Mouse (Mus musculus) adrenal gland, postnatal 14 days (tissue): ENCODE measurements around the gene Hspa8. TPM values are rescaled to one million over a fixed set of nuclear protein-coding genes. Genes with fewer than 3 reads are reported as not detected.
A peak's percentile ranks its signal among the peaks of the same experiment; 100 is the strongest.

Experiments
- DNase-seq: peaks from one replicate; pipeline ENCODE4 v3.0.0; 2021; ENCODE audit warnings: mixed read lengths
- total RNA-seq: library from RNA; stranded (reverse); gene quantifications from 2 replicates; pipeline ENCODE4 v1.2.3, GENCODE M21; 2021

Gene Hspa8
- total RNA-seq, 1 experiment from 2014 or later = 2,240 TPM

GRCm38 (mm10) chr9:40808061-40808906 is 7.5 kb downstream of the Hspa8 start:
- DNase-seq = no peak

- DNase-seq = no peak
Measured at GRCm38 (mm10) chr9:40808907-40809280, 8.1 kb downstream of the Hspa8 start.

- no peak for DNase-seq
Measured at GRCm38 (mm10) chr9:40811860-40812259, 11.1 kb downstream of the Hspa8 start.

DNA sequence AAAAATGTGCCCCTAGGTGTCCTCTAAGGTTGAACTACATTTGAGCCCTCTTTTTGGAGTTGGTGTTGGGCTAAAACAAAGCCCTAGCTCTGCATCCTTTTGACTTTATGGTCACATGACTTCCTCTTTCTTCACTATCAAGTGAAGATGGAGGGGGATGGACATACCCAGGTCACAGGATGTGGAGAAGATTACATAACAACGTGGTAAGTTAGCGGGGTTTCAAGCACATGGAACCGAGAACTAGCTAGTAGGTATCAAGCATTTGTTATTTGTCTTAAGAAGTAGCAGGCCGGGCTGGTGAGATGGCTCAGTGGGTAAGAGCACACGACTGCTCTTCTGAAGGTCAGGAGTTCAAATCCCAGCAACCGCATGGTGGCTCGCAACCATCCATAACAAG is 13.3 kb downstream of the Hspa8 start:
- DNase-seq = no peak

DNA sequence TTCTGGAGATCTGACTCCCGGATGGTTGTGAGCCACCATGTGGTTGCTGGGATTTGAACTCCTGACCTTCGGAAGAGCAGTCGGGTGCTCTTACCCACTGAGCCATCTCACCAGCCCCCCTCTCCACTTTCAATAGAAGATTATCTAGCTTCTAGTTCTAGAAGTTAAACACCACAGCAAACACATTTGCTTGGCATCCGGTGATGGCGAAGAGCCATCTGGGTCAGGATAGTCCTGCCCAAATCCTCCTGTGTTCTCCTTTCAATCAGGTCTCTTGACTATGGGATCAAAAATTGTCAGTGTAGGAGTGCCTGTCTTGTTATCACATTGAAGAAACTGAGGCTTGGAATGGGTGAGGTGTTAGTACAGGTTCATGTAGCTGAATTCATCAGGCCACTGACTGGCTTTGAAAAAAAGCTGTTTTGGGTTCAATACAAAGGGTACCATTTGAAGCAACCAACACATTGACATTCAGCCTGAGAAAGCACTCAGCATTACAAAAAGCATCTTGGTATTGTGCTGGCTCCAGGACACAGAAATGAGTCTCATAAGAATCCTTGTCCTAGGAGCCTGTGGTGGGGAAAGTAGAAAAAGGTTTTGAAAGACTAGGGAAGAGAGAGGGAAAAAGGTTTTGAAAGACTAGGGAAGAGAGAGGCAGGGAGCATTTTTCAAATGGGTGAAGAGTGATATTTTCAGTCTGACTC is 16.7 kb downstream of the Hspa8 start:
- no peak for DNase-seq

GRCm38 (mm10) chr9:40825601-40826000 is 24.8 kb downstream of the Hspa8 start:
- no peak for DNase-seq

- DNase-seq = no peak
Measured at GRCm38 (mm10) chr9:40827366-40827765, 26.6 kb downstream of the Hspa8 start.

- peak; percentile 85 for DNase-seq
Measured at GRCm38 (mm10) chr9:40834569-40834968, 33.8 kb downstream of the Hspa8 start.

GRCm38 (mm10) chr9:40836681-40837080 is 35.9 kb downstream of the Hspa8 start:
- DNase-seq = no peak

GRCm38 (mm10) chr9:40839662-40840061 is 38.9 kb downstream of the Hspa8 start:
- no peak for DNase-seq

- DNase-seq = no peak
Measured at GRCm38 (mm10) chr9:40851515-40851914, 50.7 kb downstream of the Hspa8 start.

- peak; percentile 10 for DNase-seq
Measured at GRCm38 (mm10) chr9:40858461-40859160, 57.8 kb downstream of the Hspa8 start.

DNA sequence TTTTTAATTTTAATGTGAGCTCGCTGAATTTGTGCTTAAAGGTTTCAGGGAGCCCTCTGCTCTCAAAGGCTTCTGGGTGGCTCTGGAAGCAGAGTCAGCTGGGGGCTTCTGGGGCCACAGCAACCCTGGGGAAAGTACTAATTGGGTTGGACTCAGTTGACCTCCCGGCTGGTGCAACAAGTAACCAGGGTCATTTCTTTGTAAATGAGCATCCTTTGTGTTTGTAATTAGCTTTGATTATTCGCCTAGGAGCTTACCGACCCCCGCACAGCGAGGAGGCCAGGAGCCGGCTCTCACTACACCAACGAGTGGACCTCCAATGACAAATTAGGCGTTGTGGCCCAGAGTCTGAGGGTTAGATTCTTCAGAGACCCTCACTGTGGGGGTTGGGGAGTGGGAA is 58.4 kb downstream of the Hspa8 start:
- no peak for DNase-seq

Other genes starting within 250 kb of the Hspa8 start
- not detected in 2 replicates for gene Gm21915, start 130.4 kb upstream of the Hspa8 start, total RNA-seq
- gene Clmp, start 115.0 kb upstream of the Hspa8 start, total RNA-seq = 6.5 and 7.4 TPM in 2 replicates
- not detected in 2 replicates for gene Bsx, start 73.1 kb downstream of the Hspa8 start, total RNA-seq
- gene Jhy, start 163.1 kb downstream of the Hspa8 start, total RNA-seq = not detected in 2 replicates
- 0.26 TPM in 1 of 2 replicates, not detected in the other for gene Crtam, start 203.6 kb downstream of the Hspa8 start, total RNA-seq